Mouse (Mus musculus) liver, embryonic 14.5 days (tissue): ENCODE measurements around the gene Cux1.

Experiments used
- CTCF ChIP-seq: IDR thresholded peaks from 2 replicates; pipeline ENCODE4 v1.5.1; 2016; ENCODE audit warnings: antibody characterized with exemption, low read depth, control low read depth
- EP300 ChIP-seq: IDR thresholded peaks from 2 replicates; pipeline ENCODE4 v1.6.1; 2016; ENCODE audit warnings: antibody characterized with exemption, low read depth

- TF ChIP-seq CTCF (no peak), EP300 (no peak)
These were observed 354.6 kb downstream of the Cux1 start for GRCm38 (mm10) chr5:136212716-136213115.
